Mouse (Mus musculus) embryonic facial prominence, embryonic 12.5 days (tissue): ENCODE results near the gene Dapk1. TPM values are rescaled to one million over a fixed set of nuclear protein-coding genes. Genes with fewer than 3 reads are reported as not detected.

Source experiments
- ATAC-seq: fragments of 200-750 bp; cut with Nextera tagmentation; 2 replicates; pipeline ENCODE4 v1.8.0; 2017; ENCODE audit not compliant: insufficient number of reproducible peaks, insufficient read depth, low FRiP score, low TSS enrichment
- H3K27ac ChIP-seq: fragments of 300-500 bp; sonication (generic); 2 replicates; pipeline ENCODE4 v1.5.1; 2016; ENCODE audit warnings: mild to moderate bottlenecking
- H3K27me3 ChIP-seq: fragments of 300-500 bp; sonication (generic); 2 replicates; pipeline ENCODE4 v1.6.1; 2016; ENCODE audit warnings: mild to moderate bottlenecking, moderate library complexity
- H3K36me3 ChIP-seq: fragments of 300-500 bp; sonication (generic); 2 replicates; pipeline ENCODE4 v1.6.1; 2016; ENCODE audit warnings: mild to moderate bottlenecking
- H3K4me1 ChIP-seq: fragments of 300-500 bp; sonication (generic); 2 replicates; pipeline ENCODE4 v1.6.1; 2016
- H3K4me2 ChIP-seq: fragments of 300-500 bp; sonication (generic); replicated peaks from 2 replicates; pipeline ENCODE4 v1.6.1; 2016; ENCODE audit warnings: mild to moderate bottlenecking, moderate library complexity
- H3K4me3 ChIP-seq: fragments of 300-500 bp; sonication (generic); 2 replicates; pipeline ENCODE4 v1.5.1; 2016; ENCODE audit warnings: mild to moderate bottlenecking
- H3K9ac ChIP-seq: fragments of 300-500 bp; sonication (generic); 2 replicates; pipeline ENCODE4 v1.6.1; 2016; ENCODE audit warnings: mild to moderate bottlenecking, moderate library complexity
- H3K9me3 ChIP-seq: fragments of 300-500 bp; sonication (generic); 2 replicates; pipeline ENCODE4 v1.6.1; 2016; ENCODE audit warnings: mild to moderate bottlenecking, moderate library complexity
- WGBS: fragments of 180-500 bp; shearing (Covaris S2); methylation state at CpG from one replicate; pipeline ENCODE4 v1.1.7; 2016; 5-methylcytosine and 5-hydroxymethylcytosine counted together
- polyA plus RNA-seq: library from polyadenylated mRNA; unstranded; fragments of >200 nt; fragmentation: Nextera tagmentation; extraction: Ambion mirVana; gene quantifications from 2 replicates; pipeline ENCODE4 v1.2.1, GENCODE M21; 2016

The Dapk1 gene
- polyA plus RNA-seq, 1 experiment from 2014 or later = 29.9 TPM

DNA sequence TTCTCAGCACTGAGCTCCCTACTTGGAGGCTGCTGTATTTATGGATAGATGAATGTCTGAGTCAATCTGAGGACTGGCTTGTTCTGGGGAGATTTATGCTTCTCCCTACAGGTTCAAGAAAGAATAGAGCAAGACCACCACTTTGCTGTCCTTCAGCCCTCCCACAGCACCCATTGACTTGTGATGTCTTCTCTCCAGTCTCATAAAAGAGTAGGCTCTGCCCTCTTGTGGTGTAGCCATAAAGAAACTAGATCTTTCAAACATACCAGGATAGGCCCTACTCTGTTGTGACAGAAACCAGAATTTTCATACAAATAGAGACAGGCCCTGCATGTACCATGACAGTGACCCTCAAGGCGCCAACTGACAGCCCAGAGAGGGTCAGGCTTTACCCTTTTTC is 145.5 kb downstream of the Dapk1 start:
- Histone ChIP-seq H3K4me1 (no peaks in the 10 kb centered on the region), H3K4me2 (no peak overlapping the region), H3K9ac (no peak overlapping the region), H3K27me3 (no peaks in the 10 kb centered on the region), H3K36me3 (peaks cover 39% of the 10 kb centered on the region), H3K9me3 (no peaks in the 10 kb centered on the region), H3K4me3 (no peak overlapping the region), H3K27ac (no peak overlapping the region)
- WGBS = 90% methylated on average over 1 of the region's 1 CpGs
- no peak for ATAC-seq

DNA sequence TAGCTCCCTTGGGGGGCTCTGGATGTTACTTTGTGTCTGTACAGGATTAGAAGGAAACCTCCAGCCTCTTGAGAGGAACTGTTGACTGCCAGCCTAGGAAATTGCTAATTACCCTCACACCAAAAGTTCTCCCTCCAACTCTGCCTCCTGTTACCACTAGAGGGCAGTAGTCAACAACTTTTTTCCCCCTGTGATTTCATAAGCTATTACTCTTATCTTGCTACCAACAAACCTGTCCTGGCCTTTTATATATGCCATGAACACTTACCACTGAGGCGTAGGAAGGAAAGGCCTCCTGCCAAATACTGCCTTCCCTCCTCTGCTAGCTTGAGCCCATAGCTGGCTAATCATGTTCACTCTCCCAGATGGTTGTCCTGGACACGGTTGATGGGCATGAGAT is 146.8 kb downstream of the Dapk1 start:
- Histone ChIP-seq H3K4me2 (no peak overlapping the region), H3K36me3 (peaks cover 51% of the 10 kb centered on the region), H3K4me1 (no peaks in the 10 kb centered on the region), H3K27me3 (no peaks in the 10 kb centered on the region), H3K9me3 (no peaks in the 10 kb centered on the region), H3K9ac (no peak overlapping the region), H3K4me3 (no peak overlapping the region), H3K27ac (no peak overlapping the region)
- no peak for ATAC-seq
- 82% methylated on average over 2 of the region's 2 CpGs for WGBS

DNA sequence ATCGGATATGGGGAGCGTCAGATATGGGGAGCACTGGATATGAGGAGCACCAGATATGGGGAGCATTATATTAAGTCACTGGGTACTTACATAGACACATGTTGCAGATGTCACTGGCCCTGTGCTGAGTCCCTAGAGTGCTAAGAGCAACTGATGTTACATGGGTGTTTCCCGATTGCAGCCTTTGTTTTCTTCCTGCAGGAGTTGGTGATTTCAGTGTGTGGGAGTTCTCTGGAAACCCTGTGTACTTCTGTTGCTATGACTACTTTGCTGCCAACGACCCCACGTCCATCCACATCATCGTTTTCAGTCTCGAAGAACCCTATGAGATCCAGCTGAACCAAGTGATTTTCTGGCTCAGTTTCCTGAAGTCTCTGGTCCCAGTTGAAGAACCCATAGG is 149.2 kb downstream of the Dapk1 start:
- Histone ChIP-seq H3K4me1 (no peaks in the 10 kb centered on the region), H3K27me3 (no peaks in the 10 kb centered on the region), H3K9me3 (no peaks in the 10 kb centered on the region), H3K9ac (no peak overlapping the region), H3K27ac (no peak overlapping the region), H3K36me3 (peaks cover 61% of the 10 kb centered on the region), H3K4me2 (no peak overlapping the region), H3K4me3 (no peak overlapping the region)
- 93% methylated on average over 7 of the region's 7 CpGs for WGBS
- no peak for ATAC-seq

DNA sequence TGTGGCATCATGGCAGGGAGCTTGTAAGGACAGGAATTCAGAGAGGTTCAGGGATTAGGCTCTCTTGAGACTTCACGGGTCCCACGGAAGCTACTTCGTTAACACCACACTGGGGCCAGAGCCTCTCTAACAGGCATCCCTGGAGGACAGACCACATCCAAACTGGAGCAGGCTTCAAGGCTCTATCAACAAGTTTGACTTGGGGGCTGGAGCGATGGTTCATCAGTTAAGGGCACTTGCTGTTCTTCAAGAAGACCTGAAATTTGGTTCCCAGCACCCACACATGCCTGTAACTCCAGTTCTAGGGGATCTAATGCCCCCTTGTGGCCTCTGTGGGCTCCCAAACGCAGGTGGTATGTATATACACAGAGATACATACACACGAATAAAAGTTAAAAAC is 151.5 kb downstream of the Dapk1 start:
- ATAC-seq = no peak
- WGBS = 97% methylated on average over 6 of the region's 6 CpGs
- peaks cover 69% of the 10 kb centered on the region for H3K36me3 ChIP-seq

DNA sequence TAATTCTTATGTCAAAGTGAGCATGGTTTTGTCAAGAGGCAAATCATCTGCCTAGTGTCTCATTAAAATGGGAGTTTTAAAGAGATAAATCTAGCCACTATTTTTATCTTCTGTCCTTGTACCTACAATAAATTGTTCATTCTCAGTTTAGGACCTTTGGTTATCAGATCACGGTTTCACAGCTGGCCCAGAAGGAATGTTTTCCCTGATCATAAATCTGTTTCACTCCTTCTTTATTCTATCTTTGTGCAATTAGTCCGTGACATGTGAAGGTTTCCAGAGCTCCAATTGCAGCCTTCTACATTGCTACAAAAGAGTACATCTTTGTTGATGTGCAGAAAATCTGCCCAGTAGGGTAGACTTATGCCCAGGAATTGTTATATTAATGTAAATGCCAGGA is 153.5 kb downstream of the Dapk1 start:
- Histone ChIP-seq H3K27ac (no peak overlapping the region), H3K4me3 (no peak overlapping the region), H3K9me3 (no peaks in the 10 kb centered on the region), H3K4me1 (no peaks in the 10 kb centered on the region), H3K27me3 (no peaks in the 10 kb centered on the region), H3K4me2 (no peak overlapping the region), H3K9ac (no peak overlapping the region), H3K36me3 (peaks cover 58% of the 10 kb centered on the region)
- no peak for ATAC-seq
- WGBS = 76% methylated on average over 2 of the region's 2 CpGs

More for the DNA sequence above, 151.5 kb downstream of the Dapk1 start:
- H3K27ac ChIP-seq = no peak overlapping the region
- no peaks in the 10 kb centered on the region for H3K4me1 ChIP-seq
- H3K9me3 ChIP-seq = no peaks in the 10 kb centered on the region
- H3K27me3 ChIP-seq = no peaks in the 10 kb centered on the region
- no peak overlapping the region for H3K9ac ChIP-seq
- no peak overlapping the region for H3K4me2 ChIP-seq
- H3K4me3 ChIP-seq = no peak overlapping the region

DNA sequence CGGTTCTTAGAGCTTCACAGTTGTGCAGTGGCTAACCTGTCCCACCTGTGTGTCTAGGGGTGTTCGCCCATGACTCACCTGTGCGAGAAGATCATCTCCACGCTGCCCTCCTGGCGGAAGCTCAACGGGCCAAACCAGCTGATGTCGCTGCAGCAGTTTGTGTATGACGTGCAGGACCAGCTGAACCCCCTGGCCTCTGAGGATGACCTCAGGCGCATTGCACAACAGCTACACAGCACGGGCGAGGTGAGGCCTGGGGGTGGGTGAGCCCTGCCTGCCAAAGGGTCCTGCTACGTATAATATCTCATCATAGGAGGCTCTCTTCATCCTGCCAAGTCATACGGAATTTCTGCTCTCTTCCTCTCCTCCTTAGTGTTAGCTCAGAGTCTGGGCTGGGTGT is 155.5 kb downstream of the Dapk1 start:
- peaks cover 56% of the 10 kb centered on the region for H3K36me3 ChIP-seq
- no peaks in the 10 kb centered on the region for H3K9me3 ChIP-seq

DNA sequence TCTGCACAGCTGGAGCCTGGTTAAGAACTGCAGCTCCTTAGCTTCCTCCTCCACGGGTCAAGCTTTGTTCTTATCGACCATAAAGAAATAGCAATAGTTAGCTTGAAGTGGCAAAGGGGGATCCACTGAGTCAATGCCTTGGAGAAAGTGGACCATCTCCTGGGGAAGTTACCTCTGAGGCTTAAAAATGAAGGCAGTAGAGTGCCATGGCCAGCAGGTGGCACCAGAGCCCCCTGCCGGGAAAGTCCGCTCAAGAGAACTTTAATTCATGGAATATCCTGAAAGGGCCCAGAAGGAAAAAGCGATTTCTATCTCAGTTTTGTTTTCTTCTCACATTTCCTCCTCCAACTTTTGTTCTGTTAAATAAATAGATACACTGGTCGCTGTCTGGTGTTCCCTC is 157.4 kb downstream of the Dapk1 start:
- H3K27ac ChIP-seq = no peak overlapping the region
- H3K9me3 ChIP-seq = no peaks in the 10 kb centered on the region
- no peak overlapping the region for H3K9ac ChIP-seq
- H3K36me3 ChIP-seq = peaks cover 46% of the 10 kb centered on the region
- no peak overlapping the region for H3K4me2 ChIP-seq
- 38% methylated on average over 6 of the region's 6 CpGs for WGBS
- no peak overlapping the region for H3K4me3 ChIP-seq
- H3K4me1 ChIP-seq = no peaks in the 10 kb centered on the region
- ATAC-seq = no peak
- H3K27me3 ChIP-seq = no peaks in the 10 kb centered on the region

More for the DNA sequence above, 155.5 kb downstream of the Dapk1 start:
- Histone ChIP-seq H3K4me3 (no peak overlapping the region), H3K4me1 (no peaks in the 10 kb centered on the region), H3K9ac (no peak overlapping the region), H3K27me3 (no peaks in the 10 kb centered on the region), H3K27ac (no peak overlapping the region), H3K4me2 (no peak overlapping the region)
- ATAC-seq = no peak
- WGBS = 88% methylated on average over 13 of the region's 13 CpGs

DNA sequence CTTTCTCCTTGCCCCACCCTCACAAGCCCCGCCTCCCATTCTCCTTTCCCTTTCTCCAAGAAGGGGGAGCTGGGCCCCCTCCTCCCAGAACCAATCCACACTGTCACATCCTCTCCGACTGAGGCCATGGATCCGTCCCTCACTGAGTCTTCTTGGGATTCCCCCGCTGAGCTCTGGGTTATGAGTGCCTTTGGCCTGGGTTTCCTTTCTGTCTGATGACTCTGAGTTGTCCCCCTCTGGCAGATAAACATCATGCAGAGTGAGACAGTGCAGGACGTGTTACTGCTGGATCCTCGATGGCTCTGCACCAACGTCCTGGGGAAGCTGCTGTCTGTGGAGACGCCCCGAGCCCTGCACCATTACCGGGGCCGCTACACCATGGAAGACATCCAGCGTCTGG is 158.6 kb downstream of the Dapk1 start:
- H3K4me3 ChIP-seq = no peak overlapping the region
- no peaks in the 10 kb centered on the region for H3K9me3 ChIP-seq
- H3K4me2 ChIP-seq = no peak overlapping the region
- H3K4me1 ChIP-seq = no peaks in the 10 kb centered on the region
- no peak overlapping the region for H3K27ac ChIP-seq
- no peak for ATAC-seq
- WGBS = 93% methylated on average over 12 of the region's 12 CpGs
- H3K9ac ChIP-seq = no peak overlapping the region
- no peaks in the 10 kb centered on the region for H3K27me3 ChIP-seq
- peaks cover 44% of the 10 kb centered on the region for H3K36me3 ChIP-seq

DNA sequence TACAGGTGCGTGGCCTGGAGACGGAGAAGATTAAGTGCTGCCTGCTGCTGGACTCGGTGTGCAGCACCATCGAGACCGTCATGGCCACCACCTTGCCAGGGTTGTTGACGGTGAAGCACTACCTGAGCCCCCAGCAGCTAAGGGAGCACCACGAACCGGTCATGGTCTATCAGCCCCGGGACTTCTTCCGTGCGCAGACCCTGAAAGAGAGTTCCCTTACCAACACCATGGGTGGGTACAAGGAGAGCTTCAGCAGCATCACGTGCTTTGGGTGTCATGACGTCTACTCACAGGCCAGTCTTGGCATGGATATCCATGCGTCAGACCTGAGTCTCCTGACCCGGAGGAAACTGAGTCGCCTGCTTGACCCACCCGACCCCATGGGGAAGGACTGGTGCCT is 159.4 kb downstream of the Dapk1 start:
- 96% methylated on average over 17 of the region's 17 CpGs for WGBS
- Histone ChIP-seq H3K4me3 (no peak overlapping the region), H3K27me3 (no peaks in the 10 kb centered on the region), H3K4me2 (no peak overlapping the region), H3K36me3 (peaks cover 39% of the 10 kb centered on the region), H3K27ac (no peak overlapping the region), H3K4me1 (no peaks in the 10 kb centered on the region), H3K9me3 (no peaks in the 10 kb centered on the region), H3K9ac (no peak overlapping the region)
- no peak for ATAC-seq

DNA sequence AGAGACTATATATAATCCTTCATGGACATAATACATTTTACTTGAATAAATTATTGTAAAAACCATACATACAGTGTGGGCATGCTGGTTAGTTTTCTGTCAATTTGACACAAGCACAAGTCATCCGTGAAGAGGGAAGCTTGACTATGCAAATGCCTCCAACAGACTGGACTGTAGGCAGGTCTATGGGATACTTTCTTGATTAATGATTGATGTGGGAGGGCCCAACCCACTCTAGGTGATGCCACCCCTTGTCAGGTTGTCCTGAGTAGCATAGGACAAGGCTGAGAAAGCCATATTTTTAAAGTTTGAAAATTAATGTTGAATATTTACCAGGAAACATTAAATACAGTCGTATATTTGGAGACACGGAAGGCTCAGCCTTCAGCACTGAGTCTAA is 178.8 kb downstream of the Dapk1 start:
- whole genome bisulfite sequencing = 83% methylated on average over 3 of the region's 3 CpGs
- Histone ChIP-seq H3K9ac (no peak overlapping the region), H3K4me2 (no peak overlapping the region), H3K9me3 (no peaks in the 10 kb centered on the region), H3K4me1 (no peaks in the 10 kb centered on the region), H3K36me3 (no peaks in the 10 kb centered on the region), H3K27ac (no peak overlapping the region), H3K27me3 (no peaks in the 10 kb centered on the region), H3K4me3 (no peak overlapping the region)
- no peak for ATAC-seq

DNA sequence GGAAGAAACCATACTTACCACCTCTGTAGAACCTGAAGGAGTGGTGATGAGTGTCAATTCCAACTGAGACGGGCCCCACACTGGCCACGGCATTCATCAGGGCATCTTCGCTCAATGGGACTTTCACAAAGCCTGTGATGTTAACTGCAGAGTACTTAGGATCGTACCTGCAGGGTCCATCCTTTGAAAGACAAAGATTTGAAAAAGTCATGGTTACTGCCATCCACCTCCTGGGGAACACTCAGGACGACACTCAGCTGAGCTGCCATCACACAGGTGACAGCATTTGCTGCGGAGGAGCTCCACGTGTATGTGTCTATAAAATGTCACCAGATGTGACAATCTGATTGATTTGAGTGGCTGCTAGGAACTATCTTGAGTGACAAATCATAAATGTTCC is 181.6 kb downstream of the Dapk1 start:
- Histone ChIP-seq H3K4me3 (no peak overlapping the region), H3K4me1 (no peaks in the 10 kb centered on the region), H3K9me3 (no peaks in the 10 kb centered on the region), H3K27me3 (no peaks in the 10 kb centered on the region), H3K36me3 (no peaks in the 10 kb centered on the region), H3K4me2 (no peak overlapping the region), H3K9ac (no peak overlapping the region), H3K27ac (no peak overlapping the region)
- no peak for ATAC-seq
- WGBS = 81% methylated on average over 7 of the region's 7 CpGs

DNA sequence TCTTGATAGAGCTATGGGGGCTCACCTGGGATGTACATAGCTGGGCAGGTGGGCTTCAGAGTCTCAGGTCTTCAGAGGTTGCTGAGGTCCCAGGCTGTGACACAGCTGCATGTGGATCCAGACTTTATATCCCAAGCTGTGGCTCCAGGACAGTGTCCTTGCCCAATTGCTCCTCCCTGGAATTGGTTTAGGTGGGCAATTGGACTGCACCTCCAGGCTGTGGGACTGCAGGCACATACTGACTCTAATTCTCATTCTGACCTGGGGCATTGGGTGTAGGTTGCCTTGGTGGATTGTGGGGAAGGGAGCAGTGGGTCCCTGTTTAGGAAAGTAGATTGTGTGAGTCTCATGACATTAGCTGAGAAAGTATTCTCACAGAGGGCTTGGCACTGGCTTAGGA is 184.5 kb downstream of the Dapk1 start, which contains the start of gene BC051665:
TSS of gene BC051665 (minus strand) at position 101 of the 400 bp plus-strand sequence.
- Histone ChIP-seq H3K9ac (no peak within 1 kb of the TSS), H3K36me3 (no peaks in the 10 kb centered on the region), H3K4me3 (no peak within 1 kb of the TSS), H3K27ac (no peak within 1 kb of the TSS), H3K27me3 (0 out of 2 replicates have a peak, but pooled peaks cover 4% of the 10 kb centered on the region), H3K9me3 (no peaks in the 10 kb centered on the region), H3K4me2 (no peak within 1 kb of the TSS), H3K4me1 (no peaks in the 10 kb centered on the region)
- ATAC-seq = no peak

DNA sequence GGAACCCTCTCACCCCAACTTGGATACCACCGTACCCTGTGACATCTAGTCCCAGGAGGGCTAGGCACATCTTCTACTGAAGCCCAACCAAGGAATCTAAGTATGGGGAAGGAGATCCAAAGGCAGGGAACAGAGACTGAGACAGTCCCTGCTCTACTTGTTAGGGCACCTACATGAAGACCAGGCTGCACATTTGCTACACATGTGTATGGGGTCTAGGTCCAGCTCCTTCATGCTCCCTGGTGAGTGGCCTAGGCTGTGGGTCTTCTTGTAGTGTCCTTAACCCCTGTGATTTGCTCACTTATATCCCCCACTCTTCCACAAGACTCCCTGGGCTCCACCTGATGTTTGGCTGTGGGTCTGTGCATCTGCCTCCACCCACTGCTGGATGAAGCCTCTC is 187.7 kb downstream of the Dapk1 start:
- Histone ChIP-seq H3K36me3 (no peaks in the 10 kb centered on the region), H3K4me2 (no peak overlapping the region), H3K27me3 (0 out of 2 replicates have a peak, but pooled peaks cover 4% of the 10 kb centered on the region), H3K4me1 (no peaks in the 10 kb centered on the region), H3K27ac (no peak overlapping the region), H3K9ac (no peak overlapping the region), H3K9me3 (no peaks in the 10 kb centered on the region), H3K4me3 (no peak overlapping the region)
- WGBS = 79% methylated on average over 1 of the region's 1 CpGs
- ATAC-seq = no peak
